Mouse (Mus musculus): Measurements from ENCODE around the gene Crhr2. TPM values are rescaled to one million over a fixed set of nuclear protein-coding genes. Genes with fewer than 3 reads are reported as not detected.

The Crhr2 gene
- total and polyA plus RNA-seq, 3 experiments, result not detected

GRCm38 (mm10) chr6:55081379-55081778, 51.4 kb downstream of the Crhr2 start:
- Histone ChIP-seq H3K9ac (ENCODE audit: insufficient read depth, low read depth) (no peak overlapping the region), H3K27ac (ENCODE audit: insufficient read depth, low read depth) (no peak overlapping the region), H3K4me3 (replicated peaks in 1 of 3; ENCODE audit: low read depth in 2 of 3, low read length in 2 of 3, poor library complexity in 1 of 3) (no peak overlapping the region), H3K4me1 (ENCODE audit: control insufficient read depth in 1 of 2, insufficient read depth in 2 of 2) (peaks cover 6 to 34% of the 10 kb centered on the region in 2 experiments; a peak in 3 of 4 replicates), H3K4me2 (ENCODE audit: insufficient read depth, low read depth, poor library complexity, severe bottlenecking) (no peak overlapping the region), H3K9me3 (replicated peaks; ENCODE audit: low read length) (no peaks in the 10 kb centered on the region), H3K36me3 (replicated peaks in 1 of 2; ENCODE audit: control insufficient read depth in 1 of 2, insufficient read depth in 1 of 2, low read length in 1 of 2) (peaks cover 46 to 57% of the 10 kb centered on the region in 2 experiments), H3K27me3 (replicated peaks) (no peaks in the 10 kb centered on the region), H3K79me2 (replicated peaks; ENCODE audit: control insufficient read depth, extremely low read depth, insufficient read depth, poor library complexity, severe bottlenecking) (no peaks in the 10 kb centered on the region)
- DNase-seq (ENCODE audit: extremely low read depth), result no peak
- dilution Hi-C loops (cut with MboI; ENCODE audit: extremely low pct_ligation_motif_present, extremely low pct_unique_long_range_greater_than_20kb, low sequenced_read_pairs), result no loop called here
- in situ Hi-C loops (cut with MboI; ENCODE audit: low pct_ligation_motif_present, low pct_unique_long_range_greater_than_20kb, low sequenced_read_pairs), result no loop called here
- TF ChIP-seq POLR2AphosphoS2 (IDR thresholded peaks at IDR 0.05; ENCODE audit: low read depth, low read length), result peak; percentile 24; the same call in 1 of the 2 replicates
- TF ChIP-seq ZMIZ1 (IDR thresholded peaks at IDR 0.05; ENCODE audit: low read depth, low read length), result no peak

GRCm38 (mm10) chr6:55076561-55077255, 56.1 kb downstream of the Crhr2 start:
- Histone ChIP-seq H3K4me1 (ENCODE audit: control insufficient read depth in 1 of 2, insufficient read depth in 2 of 2) (peaks cover 0 to under 1% of the 10 kb centered on the region in 2 experiments; a peak in 2 of 4 replicates), H3K27me3 (replicated peaks) (no peaks in the 10 kb centered on the region), H3K9me3 (replicated peaks; ENCODE audit: low read length) (no peaks in the 10 kb centered on the region), H3K79me2 (replicated peaks; ENCODE audit: control insufficient read depth, extremely low read depth, insufficient read depth, poor library complexity, severe bottlenecking) (no peaks in the 10 kb centered on the region), H3K4me2 (ENCODE audit: insufficient read depth, low read depth, poor library complexity, severe bottlenecking) (no peak overlapping the region), H3K36me3 (replicated peaks in 1 of 2; ENCODE audit: control insufficient read depth in 1 of 2, insufficient read depth in 1 of 2, low read length in 1 of 2) (peaks cover 83 to 98% of the 10 kb centered on the region in 2 experiments), H3K27ac (ENCODE audit: insufficient read depth, low read depth) (no peak overlapping the region), H3K9ac (ENCODE audit: insufficient read depth, low read depth) (no peak overlapping the region), H3K4me3 (replicated peaks in 1 of 3; ENCODE audit: low read depth in 2 of 3, low read length in 2 of 3, poor library complexity in 1 of 3) (no peak overlapping the region)
- TF ChIP-seq USF1 (IDR thresholded peaks at IDR 0.05; ENCODE audit: low read depth, low read length) (no peak), CHD1 (IDR thresholded peaks at IDR 0.05; ENCODE audit: low read depth, low read length) (no peak), MAX (IDR thresholded peaks at IDR 0.05; ENCODE audit: low read length) (no peak), HCFC1 (IDR thresholded peaks at IDR 0.05; ENCODE audit: low read depth, low read length) (no peak)
- DNase-seq (ENCODE audit: extremely low read depth), result no peak
- in situ Hi-C loops (cut with MboI; ENCODE audit: low pct_ligation_motif_present, low pct_unique_long_range_greater_than_20kb, low sequenced_read_pairs), result no loop called here
- dilution Hi-C loops (cut with MboI; ENCODE audit: extremely low pct_ligation_motif_present, extremely low pct_unique_long_range_greater_than_20kb, low sequenced_read_pairs), result no loop called here

GRCm38 (mm10) chr6:55065903-55066302, 66.9 kb downstream of the Crhr2 start:
- DNase-seq (ENCODE audit: extremely low read depth), result no peak
- H3K9ac ChIP-seq (ENCODE audit: insufficient read depth, low read depth), result no peak overlapping the region
- H3K4me1 ChIP-seq (ENCODE audit: control insufficient read depth in 1 of 2, insufficient read depth in 2 of 2), result no peaks in the 10 kb centered on the region
- no peak overlapping the region for H3K27ac ChIP-seq (ENCODE audit: insufficient read depth, low read depth)
- peaks cover 7% of the 10 kb centered on the region for H3K79me2 ChIP-seq (replicated peaks; ENCODE audit: control insufficient read depth, extremely low read depth, insufficient read depth, poor library complexity, severe bottlenecking)
- no peak overlapping the region for H3K4me3 ChIP-seq (replicated peaks in 1 of 3; ENCODE audit: low read depth in 2 of 3, low read length in 2 of 3, poor library complexity in 1 of 3)
- peaks cover 77 to 96% of the 10 kb centered on the region in 2 experiments for H3K36me3 ChIP-seq (replicated peaks in 1 of 2; ENCODE audit: control insufficient read depth in 1 of 2, insufficient read depth in 1 of 2, low read length in 1 of 2)
- dilution Hi-C loops (cut with MboI; ENCODE audit: extremely low pct_ligation_motif_present, extremely low pct_unique_long_range_greater_than_20kb, low sequenced_read_pairs) (no loop called here), in situ Hi-C loops (cut with MboI; ENCODE audit: low pct_ligation_motif_present, low pct_unique_long_range_greater_than_20kb, low sequenced_read_pairs) (no loop called here)
- TF ChIP-seq ZMIZ1 (IDR thresholded peaks at IDR 0.05; ENCODE audit: low read depth, low read length) (no peak), E2F4 (IDR thresholded peaks at IDR 0.05; ENCODE audit: insufficient replicate concordance, low read depth, low read length) (no peak), CHD1 (IDR thresholded peaks at IDR 0.05; ENCODE audit: low read depth, low read length) (no peak), KAT2A (IDR thresholded peaks at IDR 0.05; ENCODE audit: insufficient replicate concordance, low read length) (no peak), POLR2A (IDR thresholded peaks at IDR 0.05; ENCODE audit: low read depth, low read length) (no peak), BHLHE40 (IDR thresholded peaks at IDR 0.05; ENCODE audit: low read depth, low read length) (no peak), MAFK (IDR thresholded peaks at IDR 0.05; ENCODE audit: insufficient replicate concordance, low read length) (no peak), ZC3H11A (IDR thresholded peaks at IDR 0.05; ENCODE audit: low read depth, low read length) (no peak), IRF4 (IDR thresholded peaks at IDR 0.05; ENCODE audit: low read depth, low read length) (no peak), MXI1 (IDR thresholded peaks at IDR 0.05; ENCODE audit: low read depth, low read length) (no peak), MAX (IDR thresholded peaks at IDR 0.05; ENCODE audit: low read length) (no peak), UBTF (IDR thresholded peaks at IDR 0.05; ENCODE audit: low read depth, low read length) (no peak), MAZ (IDR thresholded peaks at IDR 0.05; ENCODE audit: low read depth, low read length) (no peak), JUND (conservative IDR thresholded peaks at IDR 0.05; ENCODE audit: low read depth, low read length) (no peak), CTCF (conservative IDR thresholded peaks at IDR 0.05 in 1 of 2, IDR thresholded peaks at IDR 0.05 in 1 of 2; ENCODE audit: low read depth in 2 of 2, low read length in 2 of 2) (no peak), TBP (conservative IDR thresholded peaks at IDR 0.05; ENCODE audit: low read depth, low read length) (no peak), PAX5 (IDR thresholded peaks at IDR 0.05; ENCODE audit: low read length) (no peak)
- H3K9me3 ChIP-seq (replicated peaks; ENCODE audit: low read length), result no peaks in the 10 kb centered on the region
- H3K4me2 ChIP-seq (ENCODE audit: insufficient read depth, low read depth, poor library complexity, severe bottlenecking), result no peak overlapping the region
- no peaks in the 10 kb centered on the region for H3K27me3 ChIP-seq (replicated peaks)

All from CH12.LX (cell line).